Mouse (Mus musculus) heart, adult 8-10 months (tissue): ENCODE measurements around the gene Ngdn. TPM values are rescaled to one million over a fixed set of nuclear protein-coding genes. Genes with fewer than 3 reads are reported as not detected.
A peak's percentile ranks its signal among the peaks of the same experiment; 100 is the strongest.
"Not testable (repeated sequence)": the region's sequence is repeated elsewhere in the genome, so short reads cannot be mapped to it uniquely, and the experiment has no call there.

ENCODE experiments used
- DNase-seq: peaks from one replicate; pipeline ENCODE4 v3.0.0; 2022; ENCODE audit warnings: low spot score
- total RNA-seq, 4 experiments: library from RNA; stranded (reverse); gene quantifications; 2 replicates each; pipeline ENCODE4 v1.2.4; 2022

Ngdn gene
- total RNA-seq, 4 experiments from 2014 or later = 22.3 to 31.5 (median 25.9) TPM

DNA sequence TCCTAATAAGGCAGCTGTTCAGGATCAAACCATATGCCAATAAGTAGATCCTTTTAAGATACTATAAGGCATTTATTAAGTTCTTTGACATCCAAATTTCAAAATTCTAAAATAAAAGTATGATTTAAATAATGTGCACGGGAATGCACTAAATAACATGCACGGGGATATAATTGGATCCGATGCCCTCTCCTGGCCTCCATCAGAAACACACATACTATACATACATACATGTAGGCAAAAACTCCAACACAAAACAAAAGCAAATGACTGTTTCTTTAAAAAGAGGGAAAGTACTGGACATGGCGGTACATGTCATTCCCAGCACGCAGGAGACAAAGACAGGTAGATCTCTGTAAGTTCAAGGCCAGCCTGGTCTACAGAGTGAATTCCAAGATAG, 15.4 kb upstream of the Ngdn start:
- not testable (repeated sequence) for DNase-seq

DNA sequence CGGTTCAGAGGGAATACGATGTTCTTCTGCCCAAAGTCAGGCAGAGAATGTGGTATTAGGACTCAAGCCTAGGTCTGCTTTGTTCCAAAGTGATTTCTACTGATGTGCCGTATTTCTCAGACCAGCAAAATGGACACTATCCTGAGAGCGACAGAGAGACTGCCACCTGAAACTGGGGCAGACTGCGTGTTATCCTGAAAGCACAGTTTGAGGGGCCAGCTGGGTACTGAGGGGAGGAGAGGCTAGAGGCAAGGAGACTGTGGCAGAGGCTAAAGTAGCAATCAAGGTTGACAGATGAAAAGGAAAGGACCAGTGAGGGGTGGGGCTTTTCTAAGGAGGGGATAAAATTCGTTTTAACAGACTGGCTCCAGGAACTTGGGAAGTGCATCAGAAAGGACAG, 14.4 kb upstream of the Ngdn start:
- DNase-seq = no peak

DNA sequence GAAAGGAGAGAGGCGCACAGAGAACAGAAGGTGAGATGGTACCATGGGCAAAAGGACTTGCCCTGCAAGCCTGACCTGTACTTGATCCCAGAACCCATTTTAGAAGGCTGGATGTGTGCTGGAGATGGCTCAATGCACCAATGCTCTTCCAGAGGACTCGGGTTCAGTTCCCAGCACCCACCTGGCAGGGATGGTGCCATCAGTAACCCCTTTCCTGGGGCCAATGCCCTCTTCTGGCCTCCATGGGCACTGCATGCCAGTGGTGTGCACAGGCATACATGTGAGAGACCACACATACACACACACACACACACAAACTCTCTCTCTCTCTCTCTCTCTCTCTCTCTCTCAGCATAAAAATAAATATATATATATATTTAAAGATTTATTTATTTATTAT, 13.8 kb upstream of the Ngdn start:
- DNase-seq = no peak

DNA sequence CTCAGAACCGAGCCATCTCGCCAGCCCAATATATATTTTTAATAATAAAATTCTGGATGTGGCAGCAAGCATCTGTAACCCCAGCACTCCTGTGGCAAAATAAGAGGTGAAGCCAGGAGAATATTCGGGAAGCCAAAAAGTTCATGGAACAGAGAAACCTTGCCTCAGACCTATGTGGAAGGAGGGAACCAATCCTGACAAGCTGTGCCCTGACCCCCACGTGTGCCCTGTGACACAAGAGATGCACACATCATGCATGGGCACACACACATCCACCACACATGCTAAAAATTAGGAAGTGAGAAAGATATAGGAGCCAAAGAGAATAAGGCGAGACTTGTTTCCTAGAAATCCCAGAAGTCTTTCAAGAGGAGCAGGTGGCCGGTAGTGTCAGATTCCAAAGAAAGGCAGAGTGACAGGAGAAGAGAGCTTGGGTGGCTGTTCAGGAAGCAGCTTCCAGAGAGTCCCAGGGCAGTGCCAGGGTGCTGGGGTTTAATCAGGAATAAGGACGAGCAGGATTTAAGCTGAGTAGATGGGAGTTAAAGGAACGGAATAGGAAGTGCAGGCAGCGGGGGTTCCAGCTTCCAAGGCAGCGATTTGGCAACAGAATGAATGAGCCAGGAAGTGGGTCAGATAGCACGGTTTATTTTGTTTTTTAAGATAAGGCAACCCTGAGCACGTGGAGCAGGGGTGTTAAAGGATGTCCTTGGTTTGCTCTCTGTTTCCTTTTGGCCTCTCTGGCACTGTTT, 13.1 kb upstream of the Ngdn start:
- DNase-seq = no peak

DNA sequence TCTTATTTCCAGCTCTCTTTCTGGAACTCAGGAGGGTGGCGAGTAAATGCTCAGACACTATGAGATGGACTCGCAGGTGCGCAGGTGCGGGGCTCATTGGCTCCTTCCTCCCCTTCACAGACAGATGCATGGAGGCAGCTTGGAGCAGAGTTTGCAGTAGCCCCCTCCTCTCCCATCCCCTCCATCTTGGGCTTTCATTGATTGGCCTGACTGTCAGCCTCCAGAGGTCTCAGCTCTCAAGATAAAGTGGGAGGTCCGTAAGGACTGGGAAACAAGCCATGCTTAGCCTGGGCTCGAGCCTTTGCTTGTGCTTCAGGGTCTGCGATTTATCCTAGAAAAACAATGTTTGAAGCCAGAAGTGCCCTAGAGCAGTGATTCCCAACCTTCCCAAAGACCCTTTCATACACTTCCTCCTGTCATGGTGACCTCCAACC, 12.6 kb upstream of the Ngdn start:
- DNase-seq = no peak

DNA sequence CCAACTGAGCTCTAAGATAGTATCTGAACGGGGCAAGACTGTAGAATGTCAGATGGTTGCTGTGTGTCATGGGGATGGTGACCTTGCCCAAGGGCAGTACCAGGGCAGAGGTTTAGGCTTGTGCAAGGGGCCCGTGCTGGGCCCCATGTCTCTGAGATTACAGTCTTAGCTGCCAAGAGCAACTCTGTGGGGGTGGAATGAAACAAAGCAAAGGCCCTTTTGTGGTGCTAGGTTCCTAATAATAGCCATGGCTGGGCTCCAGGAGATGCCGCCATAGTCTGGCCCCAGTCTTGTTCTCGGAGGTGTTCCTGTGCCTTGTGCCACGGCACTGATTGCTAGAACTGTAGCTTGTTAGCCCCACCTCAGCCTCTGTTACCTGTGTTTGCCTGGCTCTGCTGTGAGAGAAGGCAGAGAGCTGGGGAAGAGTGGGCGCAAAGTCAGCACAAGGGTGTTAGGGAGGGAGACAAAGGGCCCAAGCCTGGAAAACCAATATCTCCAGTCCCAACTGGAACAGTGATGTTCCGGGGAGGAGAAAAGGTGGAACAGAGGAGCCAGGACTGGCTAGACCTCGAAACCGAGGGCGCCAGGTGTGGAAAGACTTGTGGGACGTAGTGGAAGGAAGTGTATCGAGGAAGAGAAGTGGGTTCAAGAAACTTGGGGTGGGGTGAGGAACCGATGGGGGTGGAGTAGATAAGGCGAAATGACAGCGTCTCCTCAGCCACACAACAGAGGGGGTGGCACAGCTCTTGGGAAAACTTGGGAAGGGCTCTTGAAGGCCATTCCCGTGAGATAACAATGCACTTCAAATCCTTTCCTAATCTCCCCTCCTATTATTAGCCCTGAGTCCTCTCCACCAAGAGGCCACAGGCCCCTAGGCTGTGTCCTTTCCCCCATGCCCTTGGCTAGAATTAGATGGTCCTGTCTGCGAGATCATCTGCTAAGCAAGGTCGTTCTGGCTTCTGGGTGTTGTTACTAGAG, 11.1 kb upstream of the Ngdn start:
- peak; percentile 62 for DNase-seq

DNA sequence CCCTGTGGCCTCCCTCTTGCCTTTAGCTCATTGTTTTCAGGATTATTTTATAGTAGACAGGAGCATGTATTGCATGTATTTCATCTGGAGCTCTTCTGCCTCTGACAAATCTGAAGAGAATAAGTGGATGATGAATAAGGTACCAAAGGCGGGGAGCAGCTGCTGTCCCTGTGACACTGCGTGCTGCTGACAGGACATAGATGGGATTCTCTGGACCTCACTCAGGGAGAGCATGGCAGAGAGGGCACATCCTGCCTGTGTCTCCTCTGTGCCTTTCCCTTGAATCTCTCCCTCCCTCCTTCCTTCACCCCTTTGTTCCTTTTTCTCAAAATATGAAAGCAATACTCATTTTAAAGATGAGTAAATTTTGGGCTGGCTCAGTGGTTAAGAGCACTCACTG, 9.7 kb upstream of the Ngdn start:
- no peak for DNase-seq

DNA sequence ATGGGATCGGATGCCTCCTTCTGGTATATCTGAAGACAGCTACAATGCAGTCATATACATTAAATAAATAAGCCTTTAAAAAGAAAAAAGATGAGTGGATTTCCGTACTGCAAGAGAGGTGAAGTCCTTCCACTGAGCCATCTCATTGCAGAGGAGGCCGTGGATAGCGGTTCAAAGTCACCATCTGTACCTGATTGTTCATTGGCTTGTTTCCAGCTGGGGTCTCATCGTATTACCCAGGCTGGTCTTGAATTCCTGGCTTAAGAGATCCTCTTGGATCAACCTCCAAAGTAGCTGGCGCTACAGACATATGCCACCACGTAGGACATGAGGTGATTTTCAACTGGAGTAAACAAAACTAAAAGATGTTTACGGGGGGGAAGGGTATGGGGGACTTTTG, 9.3 kb upstream of the Ngdn start:
- no peak for DNase-seq

DNA sequence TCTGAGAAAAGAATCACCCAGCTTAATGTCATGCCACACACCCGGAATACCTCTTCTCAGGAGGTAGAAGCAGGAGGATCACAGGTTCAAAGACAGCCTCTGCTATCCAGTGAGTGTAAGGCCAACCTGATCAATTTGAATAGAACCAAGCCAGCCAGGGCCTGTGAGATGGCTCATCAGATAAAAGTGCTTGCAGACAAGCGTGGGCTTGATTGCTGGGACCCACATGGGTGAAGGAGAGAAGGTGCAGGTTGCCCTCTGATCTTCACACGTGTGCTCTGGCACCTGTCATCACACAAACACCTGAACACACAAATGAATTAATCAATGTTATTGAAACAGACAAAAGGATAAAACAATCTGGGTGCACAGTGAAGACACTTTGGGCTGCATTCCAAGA, 8.7 kb upstream of the Ngdn start:
- DNase-seq = no peak

DNA sequence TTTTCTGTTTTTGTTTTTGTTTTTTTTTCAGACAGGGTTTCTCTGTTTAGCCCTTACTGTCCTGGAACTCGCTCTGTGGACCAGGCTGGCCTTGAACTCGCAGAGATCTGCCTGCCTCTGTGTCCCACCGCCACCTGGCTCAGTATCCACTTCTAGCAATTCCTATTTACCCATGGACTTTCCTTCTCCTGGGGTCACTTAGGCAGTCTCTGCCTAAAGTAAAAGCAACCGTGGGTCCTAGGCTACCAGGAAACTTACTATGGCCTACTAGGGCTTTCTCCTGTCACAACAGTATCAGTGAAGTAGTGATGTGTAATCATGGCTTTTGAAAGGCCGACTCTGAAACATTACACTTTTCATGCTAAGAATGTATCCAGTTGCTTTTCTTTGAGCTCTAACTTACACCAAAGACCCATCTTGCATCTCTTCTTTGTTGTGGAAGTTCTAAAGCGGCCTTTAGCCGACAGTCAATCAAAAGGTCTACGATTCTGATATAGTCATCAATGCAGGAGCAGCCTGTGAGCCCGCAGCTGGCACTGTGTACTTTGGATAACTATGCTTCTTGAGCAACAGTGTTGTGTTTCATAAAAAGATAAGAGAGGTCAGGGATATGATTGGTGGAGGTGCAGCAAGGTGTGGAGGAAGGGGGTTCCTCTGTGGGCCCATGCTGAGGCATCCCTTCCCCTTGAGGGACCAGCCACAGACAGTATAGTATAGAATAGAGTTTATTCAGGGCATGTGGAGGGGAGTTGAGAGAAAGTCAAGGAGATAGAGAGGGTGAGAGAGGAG, 7.9 kb upstream of the Ngdn start:
- no peak for DNase-seq

DNA sequence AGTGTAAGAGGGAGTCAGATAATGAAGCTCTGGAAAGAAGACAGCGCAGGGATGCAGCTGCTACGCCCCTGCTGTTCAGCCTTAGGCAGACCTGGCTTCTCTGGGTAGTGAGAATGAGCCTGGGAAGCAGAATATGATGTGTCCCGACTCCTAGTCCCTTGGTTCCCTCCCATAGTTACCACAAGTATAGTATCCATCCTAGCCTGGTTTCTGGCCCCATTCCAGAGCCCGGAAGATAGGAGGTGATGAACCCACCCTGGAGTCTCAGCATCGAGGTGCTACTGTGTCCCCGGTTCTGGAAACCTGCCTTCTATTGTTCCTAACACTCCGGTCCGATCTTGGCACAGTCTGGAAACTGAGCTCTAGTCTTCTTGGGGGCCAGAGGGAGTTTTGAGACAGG, 6.8 kb upstream of the Ngdn start:
- DNase-seq = no peak

DNA sequence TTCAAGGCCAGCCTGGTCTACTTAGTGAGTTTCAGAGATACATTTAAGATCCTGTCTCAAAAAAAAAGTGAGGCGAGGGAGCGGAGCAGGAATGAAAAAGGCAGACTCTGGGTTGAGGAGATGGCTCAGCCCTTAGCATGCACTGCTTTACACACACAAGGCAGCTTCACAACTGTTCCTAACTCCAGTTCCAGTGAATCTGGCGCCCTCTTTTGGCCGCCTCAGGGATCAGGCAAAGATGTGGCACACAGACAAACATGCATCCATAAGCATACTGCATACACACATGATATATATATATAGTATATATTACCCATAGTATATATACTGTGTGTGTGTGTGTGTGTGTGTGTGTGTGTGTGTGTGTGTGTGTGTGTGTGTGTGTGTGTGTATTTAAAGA, 4.1 kb upstream of the Ngdn start:
- no peak for DNase-seq

DNA sequence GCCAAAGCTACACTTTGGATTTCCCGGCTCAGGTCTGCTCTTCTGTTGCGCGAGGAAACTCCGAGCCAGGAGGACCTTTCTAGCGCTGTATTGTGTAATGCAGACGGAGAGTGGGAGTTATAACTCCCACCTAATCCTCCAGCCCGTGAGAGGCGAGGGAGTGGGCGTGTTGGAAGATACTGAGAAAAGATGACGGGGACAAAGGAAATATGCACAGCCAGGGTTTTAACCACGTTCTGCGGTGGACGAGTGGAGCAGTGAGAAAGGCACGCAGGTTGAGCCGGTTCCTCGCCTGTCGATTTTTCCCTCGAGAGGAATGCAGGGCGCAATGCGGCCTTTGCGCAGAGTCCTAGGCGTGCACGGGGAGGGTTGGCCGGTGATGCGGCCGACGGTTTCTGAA, 663 bp upstream of the Ngdn start:
- no peak for DNase-seq

DNA sequence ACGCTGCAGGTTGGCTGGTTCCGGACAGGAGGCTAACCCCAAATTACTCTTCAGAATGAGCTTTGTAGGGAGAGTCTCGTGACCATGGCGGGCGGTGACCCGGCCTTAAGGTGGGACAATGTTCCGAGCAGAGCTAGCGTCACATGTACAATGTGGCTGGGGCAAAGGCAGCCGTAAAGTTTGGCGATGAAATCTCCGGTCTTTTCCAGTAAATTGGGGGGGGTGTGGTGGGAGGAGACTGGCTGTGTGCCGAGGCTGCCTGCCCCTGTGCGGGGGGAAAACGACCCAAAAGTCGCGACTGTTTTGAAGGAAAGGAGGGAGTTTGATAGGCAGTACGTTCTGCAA, 485 bp downstream of the Ngdn start:
- DNase-seq = no peak

DNA sequence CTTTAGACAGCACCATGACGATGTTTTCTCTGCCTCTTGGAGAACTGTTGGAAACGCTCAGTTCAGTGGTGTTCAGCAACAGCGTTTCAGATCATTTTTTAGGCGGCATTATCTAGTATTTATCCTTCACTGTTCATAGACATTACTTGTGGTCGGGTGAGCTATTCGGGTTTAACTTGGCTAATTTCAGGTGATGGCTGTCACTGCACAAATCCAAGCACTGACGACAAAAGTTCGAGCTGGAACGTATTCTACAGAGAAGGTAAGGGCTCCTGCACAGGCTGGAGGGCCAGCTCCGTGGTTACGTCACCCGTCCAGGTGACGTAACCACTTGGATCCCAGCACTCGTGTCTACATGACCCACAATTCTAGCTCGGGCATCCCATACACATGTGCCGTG, 1.6 kb downstream of the Ngdn start:
- no peak for DNase-seq

DNA sequence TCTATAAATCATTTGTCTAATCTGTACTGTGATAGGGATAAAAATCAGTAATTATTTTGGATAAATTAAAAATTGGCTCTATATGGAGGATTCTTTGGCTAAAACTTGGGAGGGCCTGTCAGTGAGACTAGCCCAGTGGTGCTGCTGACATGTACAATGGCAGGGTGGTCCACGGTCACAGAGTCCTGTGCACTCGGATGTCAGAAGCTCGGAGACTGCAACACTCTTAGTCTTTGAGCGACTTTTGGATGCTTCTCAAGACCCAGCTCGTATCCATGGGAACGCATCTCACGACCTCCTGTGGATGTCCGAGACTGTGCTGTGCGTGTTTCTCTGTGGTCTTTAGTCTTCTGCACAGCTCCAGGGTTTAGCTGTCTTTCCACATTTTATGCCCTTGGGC, 5.1 kb downstream of the Ngdn start:
- DNase-seq = no peak

DNA sequence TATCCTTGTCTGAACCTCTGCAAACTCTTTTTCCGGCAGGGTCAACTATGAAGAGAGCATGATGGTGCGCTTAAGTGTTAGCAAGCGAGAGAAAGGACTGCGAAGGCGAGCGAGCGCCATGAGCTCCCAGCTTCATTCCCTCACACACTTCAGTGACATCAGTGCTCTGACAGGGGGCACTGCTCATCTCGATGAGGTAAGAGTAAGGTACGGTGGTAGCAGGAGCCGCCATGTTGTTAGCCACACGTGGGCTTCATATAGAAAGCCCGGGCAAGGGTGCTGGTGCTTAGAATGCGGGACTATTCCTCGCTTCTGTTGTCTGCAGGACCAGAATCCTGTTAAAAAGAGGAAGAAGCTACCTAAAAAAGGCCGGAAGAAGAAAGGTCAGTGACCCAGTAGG, 7.8 kb downstream of the Ngdn start:
- DNase-seq = no peak

DNA sequence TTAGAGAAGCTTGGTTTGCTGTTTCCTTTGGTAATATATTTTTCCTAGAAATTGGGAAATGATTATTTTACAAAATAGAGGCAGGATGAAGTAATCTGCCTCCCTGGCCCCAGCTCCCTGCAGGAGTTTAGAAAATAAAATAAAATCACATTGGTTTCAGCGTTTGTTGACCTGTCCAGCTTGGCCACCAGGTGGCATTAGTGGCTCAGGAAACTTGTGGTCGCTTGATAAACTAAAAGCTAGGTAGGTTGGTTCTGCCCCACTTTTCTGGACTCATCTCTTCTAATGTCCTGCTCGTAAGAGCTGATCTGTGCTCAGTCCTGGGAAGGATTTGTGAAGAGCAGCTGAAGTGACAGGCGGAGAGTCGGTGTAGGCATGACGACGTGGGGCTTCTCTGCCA, 9.0 kb downstream of the Ngdn start:
- DNase-seq = no peak

DNA sequence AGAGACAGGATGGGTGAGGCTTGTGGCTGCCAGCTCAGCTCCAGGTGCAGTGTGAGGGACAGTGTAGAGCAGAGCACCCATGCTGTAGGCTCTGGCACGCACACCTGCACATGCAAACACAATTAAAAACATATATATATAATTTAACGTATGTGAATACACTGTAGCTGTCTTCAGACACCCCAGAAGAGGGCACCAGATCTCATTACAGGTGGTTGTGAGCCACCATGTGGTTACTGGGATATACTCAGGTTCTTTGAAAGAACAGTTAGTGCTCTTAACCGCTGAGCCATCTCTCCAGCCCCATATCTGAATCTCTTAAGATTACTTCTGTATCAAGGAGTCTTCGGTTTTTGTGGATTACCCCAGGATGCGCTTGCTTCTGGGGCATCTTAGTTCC, 10.3 kb downstream of the Ngdn start:
- no peak for DNase-seq

DNA sequence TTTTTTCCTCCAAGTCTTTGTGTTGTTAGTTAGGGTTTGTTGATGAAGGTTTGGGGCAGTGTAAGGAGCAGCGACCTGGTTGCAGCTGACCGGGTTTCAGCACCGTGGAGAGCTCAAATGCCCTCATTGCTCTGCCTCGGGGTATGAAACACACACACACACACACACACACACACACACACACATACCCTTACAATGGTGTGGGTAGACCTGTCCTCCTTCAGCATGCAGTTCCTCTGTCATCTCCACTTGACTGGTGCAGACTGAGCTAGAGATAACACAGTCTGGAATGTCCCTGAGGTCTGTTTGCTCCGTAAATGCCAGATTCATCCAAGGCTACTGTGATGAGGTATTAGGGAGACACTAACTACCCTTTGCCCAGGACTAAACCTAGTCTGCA, 12.0 kb downstream of the Ngdn start:
- no peak for DNase-seq

DNA sequence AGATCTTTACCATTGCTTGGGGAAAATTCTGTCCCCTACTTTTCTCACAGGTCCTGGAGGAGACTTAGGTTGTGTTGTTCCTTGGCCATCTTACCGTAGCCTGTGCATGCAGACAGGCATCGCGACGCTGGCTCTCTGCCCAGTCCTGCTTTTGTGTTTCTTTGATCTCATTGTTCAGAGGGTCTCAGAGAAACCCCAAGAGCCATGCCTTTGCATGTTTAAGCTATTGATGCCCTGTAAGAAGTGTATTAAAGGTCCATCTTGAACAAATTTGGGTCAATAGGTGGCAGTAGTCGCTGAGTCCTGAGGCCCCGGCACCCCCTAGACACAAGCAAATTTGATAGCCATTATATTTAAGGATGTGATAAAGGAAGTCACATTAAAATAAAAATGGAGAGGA, 12.4 kb downstream of the Ngdn start:
- DNase-seq = no peak

DNA sequence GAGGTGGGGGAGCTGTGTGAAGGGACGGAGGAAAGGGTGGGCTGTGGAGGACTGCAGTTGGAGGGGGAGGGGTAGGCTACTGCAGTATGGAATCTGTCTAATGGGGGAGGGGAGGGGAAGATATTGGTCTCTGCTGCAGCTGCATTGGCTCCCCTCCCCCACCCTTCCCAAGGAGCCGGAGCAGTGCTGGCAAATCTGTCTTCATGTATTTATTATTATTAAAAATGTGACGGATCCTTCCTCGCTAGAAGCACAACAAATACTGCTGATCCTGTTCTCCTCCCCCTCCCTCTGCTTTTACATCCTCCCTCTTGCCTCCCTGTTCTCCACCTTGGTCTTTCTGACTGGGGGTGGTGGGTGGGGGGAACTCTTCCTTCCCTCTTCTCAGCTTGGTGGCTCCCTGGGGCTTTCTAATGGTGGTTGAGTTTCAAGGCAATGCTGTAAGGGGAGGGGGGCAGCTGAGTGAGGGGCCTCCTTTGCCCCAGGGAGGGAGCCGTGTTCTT, 13.1 kb downstream of the Ngdn start:
- no peak for DNase-seq
